Mouse (Mus musculus): ENCODE measurements around the gene Krt26.

Gene Krt26

GRCm38 (mm10) chr11:99284833-99285312 is 52.9 kb downstream of the Krt26 start, which contains the start of gene Krt24:
TSS of gene Krt24 (minus strand) at chr11:99285262.
- no peak for DNase-seq (ENCODE audit: low read depth, low spot score)

DNA sequence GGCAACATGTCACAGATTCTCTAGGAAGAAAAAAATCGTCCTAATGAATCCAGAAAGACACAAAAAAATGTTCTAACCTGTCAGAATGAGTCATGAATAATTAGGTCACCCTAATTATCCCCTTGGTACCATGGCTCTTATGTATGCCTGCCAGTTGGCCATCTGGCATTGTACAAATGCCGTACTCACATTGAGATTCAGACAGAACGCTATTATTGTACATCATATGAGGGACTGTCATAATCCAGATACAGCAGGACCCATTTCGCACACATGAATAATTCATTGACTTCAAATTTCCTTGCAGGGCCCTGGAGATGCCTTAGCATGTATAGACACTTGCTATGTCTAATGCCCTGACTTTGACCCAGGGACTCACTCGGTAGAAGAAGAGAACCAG is 53.8 kb downstream of the Krt26 start:
- no peak for DNase-seq (ENCODE audit: low read depth, low spot score)

DNA sequence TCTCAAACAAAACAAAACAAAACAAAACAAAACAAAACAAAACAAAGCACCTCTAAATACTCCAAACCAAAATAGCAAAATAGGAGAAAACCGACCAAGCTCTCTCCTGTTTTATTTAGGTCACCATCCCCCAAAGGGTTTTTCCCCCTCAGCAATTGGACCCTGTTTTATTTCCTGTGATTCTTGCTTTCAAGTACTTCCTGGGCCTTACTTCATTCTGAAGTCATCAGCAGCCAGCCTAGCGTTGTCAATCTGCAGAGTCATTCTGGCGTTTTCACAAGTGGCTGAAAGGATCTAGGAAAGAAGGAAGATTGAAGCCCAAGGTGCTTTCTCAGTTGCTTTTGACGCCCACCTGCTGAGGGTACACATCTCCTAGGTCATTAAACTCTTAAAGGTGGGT is 54.4 kb downstream of the Krt26 start:
- DNase-seq (ENCODE audit: low read depth, low spot score) = peak; percentile 15

- DNase-seq (ENCODE audit: low read depth, low spot score) = no peak
Observed at GRCm38 (mm10) chr11:99281116-99281515, 56.6 kb downstream of the Krt26 start.

GRCm38 (mm10) chr11:99279986-99280385 is 57.8 kb downstream of the Krt26 start:
- no peak for DNase-seq (ENCODE audit: low read depth, low spot score)
